20 mouse cellular contexts compared by ENCODE assay signal in the genomic region with DNA sequence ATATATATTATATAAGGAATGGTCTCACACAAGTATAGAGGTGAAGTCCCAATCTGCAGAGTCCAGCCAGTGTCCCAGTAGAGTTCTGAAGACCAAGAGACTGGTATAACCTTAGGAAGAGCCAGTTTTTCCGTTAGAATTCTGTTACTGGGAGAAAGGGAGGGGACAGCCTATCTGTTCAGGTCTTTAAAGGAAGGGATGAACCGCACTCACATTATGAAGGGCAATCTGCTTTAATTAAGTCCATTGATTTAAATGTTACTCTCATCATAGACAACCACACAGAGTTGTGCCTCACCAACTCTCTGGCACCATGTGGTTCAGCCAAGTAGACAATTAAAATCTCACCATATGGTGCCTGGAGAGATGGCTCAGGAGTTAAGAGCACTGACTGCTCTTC. TPM values are rescaled to one million over a fixed set of nuclear protein-coding genes. Genes with fewer than 3 reads are reported as not detected.
"Had no signal": no experiment of that assay in that cellular context is flagged by ENCODE, and none has a peak within 500 bp of the region (broad histone marks: within the 10 kb centered on the region; RNA-seq: fewer than 3 reads in every experiment).

Tmem30c (minus strand) TSS at position 101 of the 400 bp plus-strand sequence.

- H3K27ac ChIP-seq: lung, embryonic 15.5 days; macrophage; midbrain, embryonic 13.5 days; midbrain, embryonic 15.5 days; neural tube, embryonic 12.5 days; stomach, embryonic 15.5 days; stomach, postnatal 0 days had no signal

- DNase-seq: liver, postnatal 0 days; lung, adult 2 months; lung, postnatal 14 days; lung, postnatal 36 days; right cerebral cortex, postnatal 14 days; thymus, adult 2 months; thymus, postnatal 25 days; thymus, postnatal 4 days had no signal

- H3K36me3 ChIP-seq: lung, embryonic 15.5 days; midbrain, embryonic 13.5 days; midbrain, embryonic 15.5 days; neural tube, embryonic 12.5 days; stomach, embryonic 15.5 days had no signal

- H3K4me2 ChIP-seq: lung, embryonic 15.5 days; midbrain, embryonic 11.5 days; midbrain, embryonic 13.5 days; midbrain, embryonic 15.5 days; neural tube, embryonic 12.5 days; stomach, embryonic 15.5 days had no signal

- H3K9ac ChIP-seq: liver, postnatal 0 days; lung, embryonic 15.5 days; midbrain, embryonic 13.5 days; midbrain, embryonic 15.5 days; neural tube, embryonic 12.5 days; stomach, embryonic 15.5 days had no signal

- H3K9me3 ChIP-seq: lung, embryonic 15.5 days; megakaryocyte, embryonic 14.5 days; midbrain, embryonic 13.5 days; midbrain, embryonic 15.5 days; neural tube, embryonic 12.5 days; stomach, embryonic 15.5 days had no signal

- H3K4me1 ChIP-seq: lung, embryonic 15.5 days; midbrain, embryonic 13.5 days; midbrain, embryonic 15.5 days; neural tube, embryonic 12.5 days; stomach, embryonic 15.5 days had no signal

- H3K4me3 ChIP-seq: lung, embryonic 15.5 days; megakaryocyte, embryonic 14.5 days; midbrain, embryonic 13.5 days; midbrain, embryonic 15.5 days; neural tube, embryonic 12.5 days; stomach, embryonic 15.5 days had no signal

- H3K27me3 ChIP-seq: lung, embryonic 15.5 days; midbrain, embryonic 13.5 days; midbrain, embryonic 15.5 days; neural tube, embryonic 12.5 days; stomach, embryonic 15.5 days had no signal

- ATAC-seq: liver, postnatal 0 days; lung, postnatal 0 days; midbrain, embryonic 13.5 days; midbrain, embryonic 15.5 days had no signal

RNA-seq across cellular contexts. Expression of gene Tmem30c, which starts in this region (rescaled TPM):
- total RNA-seq: neutrophil, adult 5-6 weeks had no signal
- polyA plus RNA-seq: liver, postnatal 0 days; lung, adult 2 months; lung, embryonic 15.5 days; macrophage; spleen, adult 2 months; stomach, postnatal 0 days; thymus, adult 2 months had no signal
